Mouse (Mus musculus) liver, adult 2 months (tissue): ENCODE measurements at regions not wholly inside any gene's neighbourhood (a gene's known extent, or its start where the extent isn't known, plus 50 kb on each side); places are given as distances from the start of the nearest gene placed in this dataset.

Experiments
- DNase-seq: peaks from one replicate; pipeline ENCODE4 v3.0.0-alpha.2; 2011; ENCODE audit warnings: low read depth, low spot score; ENCODE audit errors: extremely low read depth
- H3K27ac ChIP-seq: fragments of 200-500 bp; replicated peaks from 2 replicates; pipeline ENCODE4 v1.5.1; 2012; ENCODE audit warnings: low read depth, mild to moderate bottlenecking, control low read depth, inconsistent platforms, low read length; ENCODE audit not compliant: insufficient read depth
- H3K27me3 ChIP-seq: fragments of 200-500 bp; 2 replicates; pipeline ENCODE4 v1.6.1; 2012; ENCODE audit warnings: mild to moderate bottlenecking, moderate library complexity, low read length, inconsistent platforms; ENCODE audit not compliant: control insufficient read depth, insufficient read depth
- H3K36me3 ChIP-seq: fragments of 200-500 bp; 2 replicates; pipeline ENCODE4 v1.6.1; 2012; ENCODE audit warnings: low read length, inconsistent platforms; ENCODE audit not compliant: control insufficient read depth, insufficient read depth
- H3K4me1 ChIP-seq: fragments of 200-500 bp; 2 replicates; pipeline ENCODE4 v1.6.1; 2011; ENCODE audit warnings: low read length; ENCODE audit not compliant: control insufficient read depth, insufficient read depth
- H3K4me3 ChIP-seq: fragments of 200-500 bp; 2 replicates; pipeline ENCODE4 v1.5.1; 2011; ENCODE audit warnings: low read depth, mild to moderate bottlenecking, control low read depth, low read length, moderate library complexity; ENCODE audit not compliant: insufficient read depth
- H3K79me2 ChIP-seq: fragments of 200-500 bp; 2 replicates; pipeline ENCODE4 v1.6.1; 2012; ENCODE audit warnings: inconsistent platforms, mild to moderate bottlenecking, low read length, moderate library complexity; ENCODE audit not compliant: control insufficient read depth, insufficient read depth
- H3K9ac ChIP-seq: fragments of 200-500 bp; 2 replicates; pipeline ENCODE4 v1.6.1; 2012; ENCODE audit warnings: low read depth, mild to moderate bottlenecking, control low read depth, inconsistent platforms, low read length
- CTCF ChIP-seq: fragments of 200-500 bp; IDR thresholded peaks from 2 replicates; pipeline ENCODE4 v1.5.1; 2011; ENCODE audit warnings: low read depth, low read length, control low read depth
- POLR2A ChIP-seq: fragments of 200-500 bp; IDR thresholded peaks from 2 replicates; pipeline ENCODE4 v1.6.1; 2011; ENCODE audit warnings: low read length, control low read depth; ENCODE audit not compliant: insufficient read depth; ENCODE audit errors: extremely low read depth
- WGBS: fragments of 180-500 bp; shearing (Covaris S2); methylation state at CpG from one replicate; pipeline ENCODE4 v1.1.7; 2018; 5-methylcytosine and 5-hydroxymethylcytosine counted together

GRCm38 (mm10) chr9:68563206-68563605, 90.4 kb upstream of the Rora start:
- WGBS: 76% methylated on average over 4 of the region's 4 CpGs
- Histone ChIP-seq H3K4me1 (no peaks in the 10 kb centered on the region), H3K9ac (no peak overlapping the region), H3K79me2 (no peaks in the 10 kb centered on the region), H3K27me3 (no peaks in the 10 kb centered on the region), H3K4me3 (no peak overlapping the region), H3K27ac (no peak overlapping the region), H3K36me3 (no peaks in the 10 kb centered on the region)
- no peak for DNase-seq
- TF ChIP-seq POLR2A (no peak), CTCF (no peak)

GRCm38 (mm10) chr9:68585751-68586150, 67.8 kb upstream of the Rora start:
- Histone ChIP-seq H3K27me3 (no peaks in the 10 kb centered on the region), H3K27ac (no peak overlapping the region), H3K9ac (no peak overlapping the region), H3K79me2 (no peaks in the 10 kb centered on the region), H3K36me3 (no peaks in the 10 kb centered on the region), H3K4me3 (no peak overlapping the region), H3K4me1 (no peaks in the 10 kb centered on the region)
- TF ChIP-seq CTCF (no peak), POLR2A (no peak)
- no peak for DNase-seq
- 65% methylated on average over 1 of the region's 1 CpGs for WGBS

DNA sequence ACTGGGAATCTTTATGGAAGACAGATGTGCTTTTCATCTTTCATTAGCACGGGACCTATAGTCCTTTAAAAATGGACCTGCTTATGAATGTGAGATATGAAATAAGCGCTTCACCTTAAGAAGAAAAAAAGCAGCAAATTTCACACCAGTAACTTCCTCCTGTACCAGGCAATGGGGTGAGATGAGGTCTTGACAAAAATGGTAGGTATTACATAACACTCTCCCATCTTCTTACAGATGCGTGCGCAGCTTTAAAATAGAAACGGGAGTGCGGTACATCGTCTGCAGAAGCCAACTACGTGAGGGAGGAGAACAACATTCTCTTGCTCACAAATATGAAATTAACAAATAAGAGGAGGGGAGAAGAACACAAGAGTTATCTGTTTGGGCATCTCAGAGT, 62.6 kb upstream of the Rora start:
- Histone ChIP-seq H3K27ac (no peak overlapping the region), H3K4me3 (no peak overlapping the region), H3K4me1 (no peaks in the 10 kb centered on the region), H3K79me2 (no peaks in the 10 kb centered on the region), H3K9ac (no peak overlapping the region), H3K36me3 (no peaks in the 10 kb centered on the region), H3K27me3 (no peaks in the 10 kb centered on the region)
- TF ChIP-seq POLR2A: no peak
- TF ChIP-seq CTCF: no peak
- no peak for DNase-seq
- 95% methylated on average over 8 of the region's 8 CpGs for WGBS

DNA sequence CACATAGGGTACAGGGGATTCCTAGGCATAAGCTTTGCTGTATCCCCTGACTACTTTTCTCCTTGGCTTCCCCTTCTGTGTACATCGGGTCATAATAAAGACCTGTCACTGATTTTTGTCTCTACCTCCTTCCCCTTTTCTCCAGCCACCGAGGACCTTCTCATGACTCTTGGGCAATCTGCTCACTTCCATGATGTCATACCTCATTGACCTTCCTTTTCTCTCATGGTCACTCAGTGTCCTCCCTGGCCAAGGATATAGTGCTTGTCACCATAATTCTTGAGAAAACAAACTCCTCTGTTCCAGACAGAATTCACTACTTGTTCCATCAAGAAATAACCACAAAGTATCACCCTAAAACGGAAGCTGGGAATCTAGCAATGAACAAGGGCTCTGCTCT, 60.6 kb upstream of the Rora start:
- no peak overlapping the region for H3K4me3 ChIP-seq
- no peaks in the 10 kb centered on the region for H3K79me2 ChIP-seq
- no peak overlapping the region for H3K27ac ChIP-seq
- WGBS: 85% methylated on average over 3 of the region's 3 CpGs
- H3K4me1 ChIP-seq: no peaks in the 10 kb centered on the region
- no peaks in the 10 kb centered on the region for H3K27me3 ChIP-seq
- no peak for TF ChIP-seq POLR2A
- no peak for TF ChIP-seq CTCF
- DNase-seq: no peak
- H3K9ac ChIP-seq: no peak overlapping the region
- no peaks in the 10 kb centered on the region for H3K36me3 ChIP-seq

DNA sequence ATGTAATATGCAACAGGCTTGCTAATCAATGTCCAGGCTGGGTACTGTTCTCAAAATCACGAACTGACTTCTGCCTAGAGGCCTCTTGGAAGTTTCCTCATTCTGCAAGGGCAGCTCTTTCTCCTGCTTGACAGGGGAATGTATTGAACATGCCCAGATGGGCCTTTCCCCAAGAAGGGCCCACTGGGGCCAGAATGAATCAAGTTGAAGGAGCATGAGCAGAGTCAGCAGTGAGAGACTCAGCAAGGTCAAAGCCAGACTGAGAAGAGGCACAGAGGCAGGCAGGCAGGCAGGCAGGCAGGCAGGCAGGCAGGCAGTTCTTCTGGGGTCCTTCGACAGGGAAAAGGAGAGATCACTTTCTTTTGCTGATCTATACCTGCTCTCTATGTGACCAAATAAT, 59.0 kb upstream of the Rora start:
- H3K27me3 ChIP-seq: no peaks in the 10 kb centered on the region
- H3K79me2 ChIP-seq: no peaks in the 10 kb centered on the region
- H3K36me3 ChIP-seq: no peaks in the 10 kb centered on the region
- no peaks in the 10 kb centered on the region for H3K4me1 ChIP-seq
- TF ChIP-seq POLR2A (no peak), CTCF (no peak)
- no peak overlapping the region for H3K4me3 ChIP-seq
- H3K27ac ChIP-seq: no peak overlapping the region
- WGBS: 51% methylated on average over 2 of the region's 2 CpGs
- DNase-seq: no peak
- no peak overlapping the region for H3K9ac ChIP-seq
